Mouse (Mus musculus): ENCODE measurements at regions not wholly inside any gene's neighbourhood (a gene's known extent, or its start where the extent isn't known, plus 50 kb on each side); places are given as distances from the start of the nearest gene placed in this dataset.

DNA sequence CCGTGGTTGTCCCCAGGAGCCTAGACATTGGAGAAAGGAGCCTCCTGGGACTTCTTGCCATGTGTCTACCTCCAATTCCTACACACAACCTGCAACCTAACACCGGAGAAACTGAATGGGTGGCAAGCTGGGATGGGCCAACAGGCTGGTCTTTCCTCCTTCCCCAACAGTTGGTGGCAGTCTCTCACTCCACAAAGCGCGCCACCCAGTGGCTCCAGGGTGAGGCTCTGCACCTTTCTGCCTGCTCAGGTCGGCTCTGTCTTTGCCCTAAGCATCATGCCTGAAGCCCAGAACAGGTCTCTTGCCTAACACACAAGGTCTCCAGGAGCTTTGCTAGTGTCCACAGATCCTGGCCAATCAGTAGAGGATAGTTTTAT, 166.0 kb downstream of the Inhbb start:
- DNase-seq, result peak; percentile 27

DNA sequence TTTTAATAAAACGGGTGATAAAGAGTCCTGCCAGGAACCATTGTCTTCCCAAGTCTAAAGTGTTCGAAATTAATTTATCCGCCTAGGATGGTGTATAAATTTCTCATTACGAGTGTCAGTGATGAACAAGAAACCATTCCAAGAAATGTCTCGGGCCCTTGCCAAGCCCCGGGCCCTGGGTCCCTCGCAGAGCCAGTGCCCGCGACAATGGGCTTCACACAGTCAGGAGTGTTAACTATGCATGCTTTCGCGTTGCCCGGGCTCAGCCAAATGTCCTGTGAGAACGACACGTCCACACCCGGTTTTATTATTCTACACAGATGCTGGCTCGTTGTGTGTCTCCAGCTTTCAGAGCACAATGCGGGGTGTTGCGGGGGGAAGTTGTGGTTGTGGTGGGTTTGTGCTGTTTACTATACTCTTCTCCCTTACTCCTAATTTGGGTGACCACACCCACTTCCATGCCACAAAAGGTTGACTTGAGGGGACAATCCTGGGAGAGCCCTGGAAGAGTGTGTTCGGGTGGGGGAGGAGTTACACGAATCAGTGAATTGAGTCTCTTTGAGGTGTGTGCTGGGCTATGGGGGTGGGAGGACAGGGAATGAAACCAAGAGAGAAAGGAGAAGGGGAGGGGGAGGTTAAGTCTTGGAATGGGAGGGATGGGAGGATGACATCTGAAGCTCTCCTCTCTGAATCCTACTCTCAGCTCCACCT, 166.5 kb downstream of the Inhbb start:
- DNase-seq, result peak; percentile 46

DNA sequence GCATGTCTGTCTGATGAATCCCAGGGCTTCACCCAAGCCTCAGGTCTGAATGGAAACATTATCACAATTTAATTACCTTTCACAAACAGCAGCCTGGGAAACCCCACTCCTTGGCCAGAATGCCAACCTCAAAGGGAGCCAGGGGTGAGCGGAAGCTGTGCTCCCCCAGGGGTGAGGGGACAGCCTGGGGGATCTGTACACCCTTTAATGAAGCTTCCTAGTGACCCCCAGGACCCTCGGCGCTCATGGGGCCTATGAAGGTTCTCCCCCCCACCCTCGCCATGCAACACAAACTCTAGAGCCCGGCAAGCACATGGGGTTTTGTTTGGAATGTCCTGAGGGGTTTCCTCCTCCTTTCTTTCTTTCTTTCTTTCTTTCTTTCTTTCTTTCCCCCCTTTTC, 167.1 kb downstream of the Inhbb start:
- no peak for DNase-seq

DNA sequence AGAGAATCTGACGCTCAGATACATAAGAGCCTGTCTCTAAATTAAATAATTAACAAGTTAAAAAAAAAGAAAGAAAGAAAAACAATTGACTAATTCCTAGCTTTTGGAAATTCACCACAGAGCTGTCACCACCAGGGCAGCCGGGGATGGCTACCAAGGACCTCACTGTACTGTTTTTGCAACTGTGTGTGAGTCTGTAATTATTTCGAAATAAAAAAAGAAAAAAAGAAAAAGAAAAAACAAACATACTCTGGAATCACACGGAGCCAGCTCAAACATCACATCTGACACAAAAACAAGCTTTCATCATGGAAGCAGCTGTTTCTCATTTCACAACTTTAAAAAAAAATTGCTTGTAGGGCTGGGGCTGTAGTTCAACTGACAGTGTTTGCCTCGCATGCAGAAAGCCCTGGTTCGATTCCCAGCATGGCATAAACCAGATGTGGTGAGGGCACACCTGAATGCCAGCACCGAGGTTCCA, 168.6 kb downstream of the Inhbb start:
- no peak for DNase-seq

DNA sequence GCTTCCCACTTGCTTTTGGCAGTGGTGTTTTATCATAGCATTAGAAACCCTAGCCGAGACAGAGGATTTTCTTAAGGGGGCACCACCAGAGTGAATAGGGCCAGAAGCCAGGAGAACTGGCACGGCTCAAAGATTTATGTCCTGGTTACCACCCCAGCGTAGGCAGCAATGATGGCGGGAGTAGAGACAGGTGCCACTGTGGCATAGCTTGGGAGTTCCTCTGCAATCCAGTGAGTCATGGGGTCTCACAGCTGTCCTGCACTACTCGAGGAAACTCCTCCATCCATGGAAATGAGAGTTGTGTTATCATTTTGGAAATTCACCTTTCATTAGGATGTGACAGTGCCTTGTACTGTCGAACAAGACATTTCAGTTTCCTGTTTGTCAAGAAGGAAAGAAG, 169.6 kb downstream of the Inhbb start:
- no peak for DNase-seq

DNA sequence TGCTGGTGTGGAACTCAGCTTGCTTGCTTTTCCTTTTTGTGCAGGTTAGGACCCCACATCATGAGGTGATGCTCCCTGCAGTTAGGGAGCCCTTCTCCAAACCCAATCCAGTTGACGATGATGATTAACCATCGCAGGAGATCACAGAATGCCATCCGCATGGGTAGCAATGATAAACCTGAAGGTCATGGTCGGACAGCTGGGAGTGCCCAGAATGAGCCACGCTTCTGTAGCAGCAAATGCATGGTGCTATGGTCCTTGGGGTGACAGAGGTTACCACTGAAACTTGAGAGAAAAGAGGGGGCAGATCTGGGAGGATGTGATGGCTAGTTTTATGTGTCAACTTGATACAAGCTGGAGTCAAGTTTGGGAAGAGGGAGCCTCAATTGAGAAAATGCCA, 170.3 kb downstream of the Inhbb start:
- DNase-seq, result no peak

DNA sequence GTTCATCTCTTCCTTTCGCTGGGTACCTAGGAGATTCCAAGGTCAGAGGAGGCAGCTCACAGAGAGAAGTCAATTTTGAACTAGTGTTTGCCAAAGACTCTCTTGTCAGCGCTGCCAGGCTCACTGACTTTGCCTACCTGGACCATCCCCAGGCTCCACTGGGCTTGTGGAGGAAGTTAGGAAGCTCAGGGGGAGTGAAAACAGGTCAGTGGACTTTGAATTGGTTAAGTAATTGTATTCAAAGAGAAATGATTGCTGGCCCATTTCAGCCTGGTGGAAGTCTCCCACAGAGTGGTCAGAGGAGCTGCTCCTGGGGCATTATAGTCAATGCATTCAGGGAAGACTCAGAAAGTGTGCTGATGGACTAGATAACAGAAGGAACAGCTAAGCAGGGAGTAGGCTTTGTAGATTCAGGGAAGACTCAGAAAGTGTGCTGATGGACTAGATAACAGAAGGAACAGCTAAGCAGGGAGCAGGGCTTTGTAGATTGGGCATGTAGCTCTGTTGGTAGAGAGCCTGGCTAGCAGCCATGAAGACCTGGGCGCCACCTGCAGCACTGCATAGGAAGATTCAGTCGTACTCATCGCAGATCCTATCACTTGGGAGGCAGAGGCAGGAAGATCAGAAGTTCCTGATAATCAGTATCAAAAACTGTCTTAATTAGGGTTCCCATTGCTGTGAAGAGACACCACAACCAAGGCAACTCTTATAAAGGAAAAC, 173.1 kb downstream of the Inhbb start:
- no peak for DNase-seq

DNA sequence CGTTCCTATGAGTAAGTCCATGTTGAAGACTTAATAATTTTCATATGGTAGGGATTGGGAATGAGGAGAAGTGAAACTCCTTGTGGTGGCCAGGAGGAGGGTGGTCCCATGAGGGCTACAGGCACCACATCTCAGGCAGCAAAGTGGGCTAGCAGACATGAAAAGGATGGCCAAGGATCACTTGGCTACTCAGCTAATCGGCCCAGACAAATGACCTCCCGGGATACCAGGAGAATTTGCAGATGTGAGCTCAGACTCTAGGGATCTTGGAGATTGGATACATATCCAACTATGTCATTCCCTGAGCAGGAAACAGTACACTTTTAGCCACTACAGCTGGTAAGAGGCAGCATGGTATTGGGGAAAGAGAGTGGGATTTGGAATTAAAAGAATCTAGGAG, 174.9 kb downstream of the Inhbb start:
- no peak for DNase-seq

DNA sequence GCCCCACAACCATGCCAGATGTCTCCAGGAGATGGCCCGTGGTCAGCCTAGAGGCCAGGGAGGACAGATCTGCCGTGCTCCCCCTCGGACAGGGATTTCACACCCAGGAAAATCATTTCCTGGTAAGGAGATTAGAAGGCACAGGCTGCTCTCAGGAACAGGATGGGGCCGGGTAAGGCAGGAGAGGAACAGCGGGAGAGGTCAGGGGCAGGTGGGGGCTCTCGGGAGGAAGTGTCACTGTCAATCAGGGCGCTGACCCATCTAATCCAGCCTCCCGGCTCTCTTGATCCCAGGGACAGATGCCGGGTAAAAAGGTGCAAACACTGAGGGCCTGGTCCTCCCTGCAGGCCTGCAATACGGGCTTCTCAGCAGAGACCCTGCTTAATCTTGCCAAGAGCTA, 183.6 kb downstream of the Inhbb start:
- DNase-seq, result peak; percentile 15

DNA sequence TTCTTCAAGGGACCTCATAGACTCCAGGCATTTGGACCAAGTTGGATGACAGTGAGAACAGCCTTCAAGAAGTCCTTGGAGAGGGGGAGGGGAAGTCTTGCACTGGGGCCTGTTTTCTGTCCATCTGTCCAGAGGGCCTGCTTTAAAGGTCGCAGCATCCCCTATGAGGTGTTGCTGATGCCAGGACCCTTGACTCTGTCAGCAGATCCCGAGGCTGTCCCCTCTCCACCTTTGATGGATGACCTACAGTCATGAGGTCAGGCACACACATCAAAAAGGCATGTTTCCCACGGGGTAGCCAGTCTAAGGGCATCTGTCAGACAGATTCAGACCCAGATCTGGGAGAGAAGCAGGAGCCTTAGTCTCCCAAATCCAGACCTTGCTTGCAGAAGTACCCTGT, 183.4 kb upstream of the Gli2 start:
- DNase-seq, result no peak

DNA sequence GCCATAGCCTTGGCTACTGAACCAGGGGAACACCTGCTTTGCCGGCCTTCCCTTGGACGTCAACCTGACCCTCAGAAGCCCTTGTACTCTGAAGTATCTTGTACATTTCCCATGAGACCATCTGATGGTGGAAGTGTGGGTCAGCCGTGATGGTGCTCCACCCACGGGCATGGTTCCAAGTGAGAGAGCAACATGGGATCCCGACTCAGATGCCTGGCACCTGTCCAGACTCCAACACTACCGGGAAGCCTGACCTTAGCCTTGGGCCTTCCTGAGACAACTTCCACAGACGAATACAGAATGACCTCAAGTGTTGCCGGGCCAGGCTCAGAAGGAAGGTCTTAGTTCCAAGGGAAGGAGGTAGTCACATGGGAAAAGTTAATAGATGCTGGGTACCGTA, 181.0 kb upstream of the Gli2 start:
- no peak for DNase-seq

DNA sequence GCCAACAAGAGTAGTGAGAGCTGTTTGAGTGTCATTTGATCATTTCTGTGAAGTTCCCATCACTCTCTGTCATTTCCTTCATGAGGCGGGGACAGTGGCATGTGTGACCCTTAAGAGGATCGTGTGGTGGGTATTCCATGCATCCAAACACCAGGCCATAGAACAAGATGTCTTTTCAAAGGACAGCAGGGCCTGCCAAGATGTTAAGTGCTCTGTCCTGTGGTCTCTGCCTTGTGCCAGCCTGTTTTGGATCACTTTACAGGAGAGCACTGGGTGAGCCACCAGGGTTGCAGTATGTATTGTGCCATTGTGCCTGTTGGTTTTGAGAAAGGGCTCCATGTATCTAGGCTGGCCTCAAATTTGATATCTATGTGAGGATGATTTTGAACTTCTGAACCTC, 173.6 kb upstream of the Gli2 start:
- no peak for DNase-seq

DNA sequence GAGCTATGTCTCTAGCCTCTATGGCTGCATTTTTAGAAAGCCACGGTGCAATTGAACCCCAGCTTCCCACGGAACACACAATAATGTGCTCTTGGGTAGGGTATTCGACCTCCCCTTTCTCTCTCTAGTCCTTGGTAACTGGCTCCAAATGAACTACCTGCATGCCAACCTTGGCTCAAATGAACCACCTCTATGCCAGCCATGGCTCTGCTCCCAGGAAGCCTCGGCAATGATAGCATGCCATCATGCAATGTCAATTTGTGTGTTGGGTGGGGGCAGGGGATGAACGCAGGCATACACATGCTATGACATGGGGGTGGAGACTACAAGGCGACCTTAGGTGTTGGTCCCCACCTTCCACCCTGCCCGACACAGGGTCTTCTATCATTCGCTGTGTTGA, 170.5 kb upstream of the Gli2 start:
- DNase-seq, result no peak

DNA sequence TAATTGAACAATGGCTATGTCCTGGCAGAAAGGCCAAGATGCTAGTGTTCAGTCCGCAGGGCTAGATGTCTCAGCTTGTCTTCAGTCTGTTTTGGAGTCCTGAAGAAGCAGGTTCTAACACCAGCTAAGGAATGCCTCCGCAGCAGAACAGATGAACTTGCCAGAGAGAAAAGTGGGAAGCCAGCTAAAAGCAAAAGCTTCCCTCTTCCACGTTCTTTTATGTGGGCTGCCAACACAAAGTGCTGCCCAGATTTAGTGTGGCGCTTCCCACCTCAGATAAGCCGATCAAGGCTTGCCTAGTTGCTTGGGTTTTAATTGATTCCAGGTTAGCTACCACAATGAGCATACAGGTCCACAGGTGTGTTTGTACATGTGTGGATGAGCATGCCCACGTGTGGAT, 168.5 kb upstream of the Gli2 start:
- no peak for DNase-seq

DNA sequence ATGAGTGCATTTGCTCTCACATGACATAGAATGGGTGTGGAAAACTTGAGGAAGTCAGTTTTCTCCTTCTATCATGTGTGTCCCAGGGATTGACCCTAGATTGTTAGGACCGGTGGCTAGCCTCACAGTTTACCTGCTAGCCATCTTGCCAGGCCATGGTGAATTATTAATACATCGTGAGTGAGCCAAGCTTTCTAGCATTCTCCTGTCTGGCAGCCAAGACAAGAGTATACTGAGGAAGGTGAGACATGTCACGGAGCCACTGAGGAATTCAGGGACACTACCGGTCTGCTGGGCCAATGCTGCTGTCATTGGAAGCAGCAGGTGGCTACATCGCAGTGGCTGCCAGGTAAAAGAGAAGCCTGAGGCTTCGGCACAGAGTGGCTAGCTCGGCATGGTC, 167.6 kb upstream of the Gli2 start:
- DNase-seq, result no peak

DNA sequence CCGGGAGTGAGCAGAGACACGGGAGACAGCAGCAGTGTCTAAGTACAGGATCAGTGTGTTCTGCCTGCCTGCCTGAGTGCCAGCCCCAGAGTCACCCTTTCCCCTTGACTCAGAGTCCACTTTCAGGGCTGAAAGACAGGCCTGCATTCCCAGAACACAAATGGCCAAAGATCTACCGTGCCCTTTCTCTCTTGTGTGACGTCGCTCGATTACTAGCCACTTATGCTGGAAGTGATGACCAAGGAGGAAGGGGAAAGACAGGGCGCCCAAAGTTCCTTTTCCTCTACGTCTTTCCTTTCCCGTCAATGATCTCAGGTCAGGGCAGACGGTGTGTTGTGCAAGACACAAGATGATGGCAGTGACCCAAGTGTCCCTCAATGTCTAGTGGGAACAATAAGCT, 166.4 kb upstream of the Gli2 start:
- DNase-seq, result no peak

DNA sequence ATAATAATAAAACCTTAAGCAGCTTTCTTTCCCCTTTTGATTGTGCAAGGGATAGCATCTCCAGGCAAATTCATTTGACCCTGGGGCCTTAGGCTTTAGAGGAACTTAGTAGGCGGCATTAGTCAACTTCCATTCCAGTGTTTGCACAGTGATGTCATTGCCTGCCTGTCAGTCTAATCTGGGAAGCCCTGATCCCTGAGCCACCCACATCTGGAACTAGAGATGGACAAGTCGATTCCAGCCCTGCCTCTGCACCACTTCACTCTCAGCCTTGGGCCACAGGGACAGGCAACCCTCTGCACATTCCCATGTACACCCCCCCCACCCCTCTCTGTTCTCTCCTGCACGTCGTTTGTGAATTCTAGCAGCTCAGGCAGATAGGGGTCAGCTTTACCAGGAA, 164.0 kb upstream of the Gli2 start:
- DNase-seq, result peak; percentile 23

DNA sequence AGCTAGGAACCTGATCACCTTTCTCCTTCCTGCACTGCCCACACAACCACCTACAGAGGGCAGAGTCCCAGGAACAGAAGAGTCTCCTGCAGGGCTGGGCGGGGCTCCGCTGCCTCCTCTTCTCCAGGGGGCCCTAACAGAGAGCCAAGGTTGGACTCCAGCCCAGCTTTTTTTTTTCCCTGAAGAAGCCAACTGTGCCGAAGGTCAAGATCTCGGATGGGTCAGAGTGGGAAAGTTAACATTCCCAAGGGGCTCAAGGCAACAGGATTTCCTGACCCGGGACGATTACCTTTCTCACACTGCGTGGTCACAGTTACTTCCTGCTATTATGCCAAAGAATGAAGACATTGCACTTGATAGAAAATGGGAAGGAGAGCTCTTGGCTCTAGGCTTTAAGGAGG, 156.2 kb upstream of the Gli2 start:
- no peak for DNase-seq

DNA sequence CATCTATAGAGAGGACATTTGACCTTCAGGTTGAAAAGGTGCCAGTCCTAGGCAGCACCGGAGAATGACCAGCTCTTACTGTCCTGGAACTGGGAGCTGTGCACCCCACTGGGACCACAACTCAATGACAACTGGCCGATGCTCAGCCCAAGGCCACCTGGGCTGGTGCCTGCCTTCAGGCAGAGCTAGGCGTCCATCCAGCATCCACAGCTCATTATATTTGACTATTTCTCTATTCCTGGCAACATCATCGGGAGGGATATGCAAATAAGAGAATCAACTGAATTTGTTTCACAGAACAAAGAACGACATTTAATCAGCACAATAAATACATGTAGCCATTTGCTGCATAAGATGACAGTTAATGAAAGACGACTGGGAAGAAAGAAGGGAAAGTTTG, 149.0 kb upstream of the Gli2 start:
- DNase-seq, result no peak

DNA sequence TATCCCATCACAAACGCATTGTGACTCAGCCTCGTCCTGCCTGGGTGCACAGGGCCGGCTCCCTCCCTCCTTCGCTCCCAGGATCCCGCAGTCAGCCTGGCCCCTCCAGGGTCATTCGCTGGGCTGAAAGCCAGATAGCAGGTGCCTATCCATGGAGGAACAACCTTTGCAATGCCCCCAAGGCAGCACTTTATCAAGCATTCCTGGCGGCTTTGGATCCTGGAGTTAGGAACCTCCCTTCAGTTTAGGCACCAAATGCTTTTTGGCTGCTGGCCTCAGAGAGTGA, 143.9 kb upstream of the Gli2 start:
- no peak for DNase-seq

DNA sequence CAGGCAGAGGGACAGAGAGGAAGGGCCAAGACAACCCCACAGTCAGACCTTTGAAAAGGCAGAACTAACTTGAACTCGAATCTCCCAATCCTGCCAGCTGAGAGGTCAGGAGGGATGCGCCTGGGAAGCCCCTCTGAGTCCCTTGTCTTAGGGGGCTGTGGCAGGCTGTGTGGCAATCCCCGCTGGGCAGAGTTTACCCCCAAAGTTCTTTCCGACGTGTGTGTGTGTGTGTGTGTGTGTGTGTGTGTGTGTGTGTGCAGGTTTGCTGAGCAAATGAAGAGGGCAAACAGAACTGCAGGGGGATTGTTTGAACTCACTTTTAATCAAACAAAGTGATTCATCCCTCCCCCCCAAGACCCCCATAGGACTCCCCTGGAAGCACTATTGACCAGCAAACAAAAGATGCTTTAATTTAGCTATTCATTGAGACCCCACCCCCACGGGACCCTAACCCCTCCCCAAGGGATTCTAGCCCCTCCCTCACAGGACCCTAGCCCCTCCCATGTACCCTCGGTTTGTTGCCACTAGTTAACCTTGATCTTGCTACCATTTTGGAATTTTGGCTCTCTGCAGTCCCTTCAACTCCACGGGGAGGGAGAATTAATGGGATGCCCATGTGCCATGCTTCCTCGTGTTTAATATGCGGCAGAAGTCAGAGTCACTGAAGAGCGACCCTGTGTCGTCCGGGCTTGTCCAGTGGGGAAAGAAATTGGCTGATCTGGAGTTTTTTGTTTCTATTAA, 143.4 kb upstream of the Gli2 start:
- no peak for DNase-seq

DNA sequence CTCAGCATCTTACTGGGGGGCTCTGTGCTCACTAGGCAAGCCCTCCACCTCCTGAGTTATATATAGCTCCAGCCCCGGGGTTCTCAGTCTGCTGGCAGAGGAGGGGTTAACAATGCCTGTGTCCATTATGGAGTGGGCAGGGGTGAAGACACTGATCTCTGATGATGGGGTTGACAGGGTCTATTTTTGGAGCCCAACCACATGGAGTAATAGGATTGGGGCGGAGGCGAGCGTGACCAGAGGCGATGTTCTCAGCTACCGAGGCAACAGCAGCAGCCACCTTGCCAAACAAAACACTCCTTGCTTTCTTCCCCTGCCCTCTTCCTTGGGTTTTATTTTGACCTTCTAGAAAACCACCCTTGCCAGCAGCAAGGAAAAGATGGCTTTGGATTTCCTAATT, 141.1 kb upstream of the Gli2 start:
- no peak for DNase-seq

DNA sequence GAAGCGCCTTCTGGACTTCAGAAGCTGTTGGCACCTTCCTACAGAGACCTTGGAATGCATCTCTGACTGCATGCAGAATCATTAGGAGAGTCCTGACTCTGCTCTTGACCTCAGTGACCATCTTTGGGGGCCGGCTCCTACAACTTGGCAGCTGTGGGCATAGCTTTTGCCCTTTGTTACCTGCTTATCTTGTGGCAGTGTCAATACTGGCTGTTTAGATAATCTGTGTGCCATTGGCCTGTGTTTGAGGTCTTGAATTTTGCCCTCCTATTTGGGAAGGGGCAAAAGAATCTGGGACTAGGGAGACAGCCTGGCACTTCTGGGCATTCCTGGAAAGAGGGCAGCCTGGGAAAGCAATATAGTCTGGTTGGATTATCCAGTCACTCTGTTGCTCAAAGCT, 137.8 kb upstream of the Gli2 start:
- no peak for DNase-seq

DNA sequence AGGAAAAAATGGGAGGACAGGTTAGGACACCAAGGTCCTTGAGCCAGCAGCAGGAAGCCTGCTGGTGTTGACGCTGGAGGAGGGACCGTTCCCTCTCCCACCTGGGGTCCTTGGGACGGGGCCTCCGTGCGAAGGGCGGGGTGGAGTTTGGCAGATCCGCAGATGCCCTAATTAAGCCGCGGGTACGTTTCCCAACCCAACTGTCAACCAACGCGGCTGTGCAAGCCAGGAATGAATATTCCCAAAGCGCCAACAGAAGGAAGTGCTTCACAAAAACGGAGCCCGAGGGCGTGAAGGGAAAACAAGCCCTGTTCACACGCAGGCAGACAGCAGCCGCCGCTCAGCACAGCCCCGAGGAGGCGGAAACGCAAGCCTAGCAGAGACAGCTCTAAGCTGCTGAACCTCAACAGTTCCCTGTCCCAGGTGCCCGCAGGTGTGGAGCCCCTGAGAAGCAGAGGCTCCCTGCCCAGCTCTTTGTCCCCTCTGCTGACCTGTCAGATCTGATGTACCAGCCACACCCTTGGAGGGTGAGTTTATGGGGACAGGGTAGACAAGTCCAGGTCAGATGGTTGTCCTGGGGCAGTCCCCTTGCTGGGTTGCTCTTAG, 136.1 kb upstream of the Gli2 start:
- peak; percentile 57 for DNase-seq
